Mouse (Mus musculus) heart, postnatal 0 days (tissue): Measurements from ENCODE around the gene Rgs9. TPM values are rescaled to one million over a fixed set of nuclear protein-coding genes. Genes with fewer than 3 reads are reported as not detected.
A peak's percentile ranks its signal among the peaks of the same experiment; 100 is the strongest.

Experiments used
- ATAC-seq: fragments of 200-750 bp; cut with Nextera tagmentation; 2 replicates; pipeline ENCODE4 v1.8.0; 2017; ENCODE audit warnings: low read depth, moderate number of reproducible peaks, moderate library complexity; ENCODE audit not compliant: insufficient read depth
- DNase-seq: peaks from one replicate; pipeline ENCODE4 v3.0.0-alpha.2; 2016; ENCODE audit warnings: low spot score
- H3K27ac ChIP-seq: fragments of 300-500 bp; sonication (generic); 2 replicates; pipeline ENCODE4 v1.5.1; 2014; ENCODE audit warnings: low read depth, mild to moderate bottlenecking
- H3K27me3 ChIP-seq: fragments of 300-500 bp; sonication (generic); 2 replicates; pipeline ENCODE4 v1.6.1; 2014; ENCODE audit warnings: low read length, mixed read lengths; ENCODE audit not compliant: control insufficient read depth, insufficient read depth
- H3K36me3 ChIP-seq: fragments of 300-500 bp; sonication (generic); replicated peaks from 2 replicates; pipeline ENCODE4 v1.6.1; 2014; ENCODE audit warnings: low read length, mixed read lengths; ENCODE audit not compliant: control insufficient read depth, insufficient read depth
- H3K4me1 ChIP-seq: fragments of 300-500 bp; sonication (generic); 2 replicates; pipeline ENCODE4 v1.6.1; 2014; ENCODE audit warnings: antibody characterized with exemption; ENCODE audit not compliant: control insufficient read depth, insufficient read depth
- H3K4me2 ChIP-seq: fragments of 300-500 bp; sonication (generic); 2 replicates; pipeline ENCODE4 v1.6.1; 2014; ENCODE audit warnings: low read depth, mild to moderate bottlenecking, low read length, moderate library complexity
- H3K4me3 ChIP-seq: fragments of 300-500 bp; sonication (generic); 2 replicates; pipeline ENCODE4 v1.5.1; 2014; ENCODE audit warnings: low read depth, low read length
- H3K9ac ChIP-seq: fragments of 300-500 bp; sonication (generic); replicated peaks from 2 replicates; pipeline ENCODE4 v1.6.1; 2014; ENCODE audit warnings: low read depth, low read length, mixed read lengths
- H3K9me3 ChIP-seq: fragments of 300-500 bp; sonication (generic); replicated peaks from 2 replicates; pipeline ENCODE4 v1.6.1; 2016; ENCODE audit warnings: low read length; ENCODE audit not compliant: control insufficient read depth
- CTCF ChIP-seq: IDR thresholded peaks from 2 replicates; pipeline ENCODE4 v1.5.1; 2016; ENCODE audit warnings: antibody characterized with exemption, control low read depth, low read depth
- EP300 ChIP-seq: IDR thresholded peaks from 2 replicates; pipeline ENCODE4 v1.6.1; 2016; ENCODE audit warnings: antibody characterized with exemption, low read depth
- WGBS: fragments of 180-500 bp; shearing (Covaris S2); extraction: QIAGEN DNeasy Blood & Tissue Kit; methylation state at CpG from one replicate; pipeline ENCODE4 v1.1.7; 2014; 5-methylcytosine and 5-hydroxymethylcytosine counted together
- polyA plus RNA-seq: library from polyadenylated mRNA; unstranded; fragments of >200 nt; fragmentation: Nextera tagmentation; extraction: Ambion mirVana; gene quantifications from 2 replicates; pipeline ENCODE4 v1.2.1, GENCODE M21; 2015
- total RNA-seq: library from RNA; depleted of rRNA; stranded (reverse); fragments of >200 nt; gene quantifications from 2 replicates; pipeline ENCODE4 v1.2.3, GENCODE M21; 2014; ENCODE audit warnings: low replicate concordance

The Rgs9 gene
- total and polyA plus RNA-seq, 2 experiments from 2014 or later = 0.23 to 0.80 TPM

- WGBS = 73% methylated on average over 5 of the region's 5 CpGs
- DNase-seq = no peak
Observed at GRCm38 (mm10) chr11:109340541-109340940, 42.6 kb upstream of the Rgs9 start.

GRCm38 (mm10) chr11:109339155-109339938 lies 41.4 kb upstream of the Rgs9 start:
- 92% methylated on average over 8 of the region's 8 CpGs for WGBS
- no peaks in the 10 kb centered on the region for H3K9me3 ChIP-seq
- no peak for ATAC-seq
- no peak for DNase-seq
- no peaks in the 10 kb centered on the region for H3K27me3 ChIP-seq
- no peak overlapping the region for H3K4me3 ChIP-seq
- peaks cover 7% of the 10 kb centered on the region for H3K4me1 ChIP-seq
- H3K27ac ChIP-seq = no peak overlapping the region
- H3K4me2 ChIP-seq = no peak overlapping the region
- H3K36me3 ChIP-seq = no peaks in the 10 kb centered on the region
- no peak for TF ChIP-seq CTCF
- TF ChIP-seq EP300 = no peak
- H3K9ac ChIP-seq = no peak overlapping the region

More at GRCm38 (mm10) chr11:109340541-109340940, 42.6 kb upstream of the Rgs9 start:
- no peak for TF ChIP-seq EP300
- TF ChIP-seq CTCF = no peak
- no peak overlapping the region for H3K27ac ChIP-seq
- no peak overlapping the region for H3K9ac ChIP-seq
- peaks cover 12% of the 10 kb centered on the region for H3K4me1 ChIP-seq
- H3K27me3 ChIP-seq = no peaks in the 10 kb centered on the region
- no peaks in the 10 kb centered on the region for H3K9me3 ChIP-seq
- no peak overlapping the region for H3K4me3 ChIP-seq
- no peaks in the 10 kb centered on the region for H3K36me3 ChIP-seq
- no peak overlapping the region for H3K4me2 ChIP-seq
- ATAC-seq = no peak

GRCm38 (mm10) chr11:109335890-109336289 lies 38.0 kb upstream of the Rgs9 start:
- WGBS = 50% methylated on average over 6 of the region's 6 CpGs
- no peak overlapping the region for H3K9ac ChIP-seq
- ATAC-seq (no peak), DNase-seq (no peak)
- no peaks in the 10 kb centered on the region for H3K4me1 ChIP-seq
- H3K4me3 ChIP-seq = no peak overlapping the region
- no peaks in the 10 kb centered on the region for H3K36me3 ChIP-seq
- no peak for TF ChIP-seq EP300
- TF ChIP-seq CTCF = no peak
- no peaks in the 10 kb centered on the region for H3K9me3 ChIP-seq
- no peak overlapping the region for H3K4me2 ChIP-seq
- H3K27ac ChIP-seq = no peak overlapping the region
- H3K27me3 ChIP-seq = no peaks in the 10 kb centered on the region

GRCm38 (mm10) chr11:109334773-109335172 lies 36.8 kb upstream of the Rgs9 start:
- Histone ChIP-seq H3K4me2 (no peak overlapping the region), H3K9ac (no peak overlapping the region), H3K27me3 (no peaks in the 10 kb centered on the region), H3K27ac (no peak overlapping the region), H3K36me3 (no peaks in the 10 kb centered on the region), H3K9me3 (no peaks in the 10 kb centered on the region), H3K4me1 (no peaks in the 10 kb centered on the region), H3K4me3 (no peak overlapping the region)
- WGBS = 86% methylated on average over 4 of the region's 4 CpGs
- no peak for ATAC-seq
- DNase-seq = no peak
- TF ChIP-seq EP300 = no peak
- no peak for TF ChIP-seq CTCF

- no peak for TF ChIP-seq CTCF
- TF ChIP-seq EP300 = no peak
- Histone ChIP-seq H3K27me3 (no peaks in the 10 kb centered on the region), H3K9me3 (no peaks in the 10 kb centered on the region), H3K4me2 (no peak overlapping the region), H3K4me3 (no peak overlapping the region), H3K36me3 (no peaks in the 10 kb centered on the region), H3K4me1 (no peaks in the 10 kb centered on the region), H3K27ac (no peak overlapping the region), H3K9ac (no peak overlapping the region)
- WGBS = 32% methylated on average over 6 of the region's 6 CpGs
- no peak for ATAC-seq
- DNase-seq = no peak
Observed at GRCm38 (mm10) chr11:109332722-109333121, 34.8 kb upstream of the Rgs9 start.

GRCm38 (mm10) chr11:109331424-109331824 lies 33.5 kb upstream of the Rgs9 start:
- TF ChIP-seq EP300 = no peak
- peak; percentile 96 for TF ChIP-seq CTCF
- 4% methylated on average over 6 of the region's 6 CpGs for WGBS
- no peak overlapping the region for H3K27ac ChIP-seq
- DNase-seq (peak; percentile 94), ATAC-seq (peak; percentile 90)
- H3K4me3 ChIP-seq = peak overlapping the region; percentile 46
- peak overlapping the region; percentile 68 for H3K4me2 ChIP-seq
- H3K27me3 ChIP-seq = no peaks in the 10 kb centered on the region
- H3K9ac ChIP-seq = peak overlapping the region; percentile 24; the same call in 1 of the 2 replicates
- H3K36me3 ChIP-seq = no peaks in the 10 kb centered on the region
- H3K4me1 ChIP-seq = no peaks in the 10 kb centered on the region
- no peaks in the 10 kb centered on the region for H3K9me3 ChIP-seq
